Mouse (Mus musculus) myocyte (in vitro differentiated cells): ENCODE measurements around the gene Gpr135. TPM values are rescaled to one million over a fixed set of nuclear protein-coding genes. Genes with fewer than 3 reads are reported as not detected.

Experiments used
- H3K27me3 ChIP-seq: one replicate; pipeline ENCODE4 v1.6.1; 2011; ENCODE audit not compliant: control insufficient read depth, insufficient read depth, insufficient read length
- H3K36me3 ChIP-seq: one replicate; pipeline ENCODE4 v1.6.1; 2011; ENCODE audit not compliant: control insufficient read depth, insufficient read depth
- H3K4me2 ChIP-seq: one replicate; pipeline ENCODE4 v1.6.1; 2011; ENCODE audit warnings: low read depth, control low read depth
- H3K4me3 ChIP-seq: one replicate; pipeline ENCODE4 v1.5.1; 2011; ENCODE audit warnings: mild to moderate bottlenecking, control low read depth, moderate library complexity
- H3K79me2 ChIP-seq: one replicate; pipeline ENCODE4 v1.6.1; 2011; ENCODE audit not compliant: control insufficient read depth, insufficient read depth
- H3ac ChIP-seq: one replicate; pipeline ENCODE4 v1.6.1; 2011; ENCODE audit not compliant: control insufficient read depth, insufficient read length
- E2F4 ChIP-seq: IDR thresholded peaks from one replicate; pipeline ENCODE4 v1.6.1; 2011; ENCODE audit warnings: mild to moderate bottlenecking, control low read depth, moderate library complexity; ENCODE audit not compliant: insufficient read depth
- MAX ChIP-seq: IDR thresholded peaks from one replicate; pipeline ENCODE4 v1.6.1; 2011; ENCODE audit warnings: low read depth, mild to moderate bottlenecking, control low read depth
- MYOD1 ChIP-seq, 3 experiments: IDR thresholded peaks; one replicate each; pipeline ENCODE4 v1.6.1; 2011; ENCODE audit warnings: control low read depth in 2 of 3, low read depth in 2 of 3, mild to moderate bottlenecking in 2 of 3, moderate library complexity in 1 of 3; ENCODE audit not compliant: insufficient read length in 2 of 3, control insufficient read depth in 1 of 3
- MYOG ChIP-seq, 3 experiments: IDR thresholded peaks; one replicate each; pipeline ENCODE4 v1.6.1; 2011; ENCODE audit warnings: control low read depth in 2 of 3, low read depth in 2 of 3, mild to moderate bottlenecking in 2 of 3; ENCODE audit not compliant: insufficient read length in 2 of 3, control insufficient read depth in 1 of 3, insufficient read depth in 1 of 3
- POLR2A ChIP-seq: IDR thresholded peaks from one replicate; pipeline ENCODE4 v1.6.1; 2011; ENCODE audit warnings: low read depth, mild to moderate bottlenecking, control low read depth, moderate library complexity; ENCODE audit not compliant: insufficient read length
- POLR2AphosphoS2 ChIP-seq: IDR thresholded peaks from one replicate; pipeline ENCODE4 v1.6.1; 2011; ENCODE audit warnings: low read depth, control low read depth; ENCODE audit not compliant: insufficient read length
- REST ChIP-seq: IDR thresholded peaks from one replicate; pipeline ENCODE4 v1.6.1; 2011; ENCODE audit warnings: mild to moderate bottlenecking, control low read depth, moderate library complexity; ENCODE audit not compliant: insufficient read depth, insufficient read length
- SRF ChIP-seq: IDR thresholded peaks from one replicate; pipeline ENCODE4 v1.6.1; 2011; ENCODE audit warnings: low read depth; ENCODE audit not compliant: control insufficient read depth, insufficient read length
- TCF12 ChIP-seq: IDR thresholded peaks from one replicate; pipeline ENCODE4 v1.6.1; 2011; ENCODE audit warnings: mild to moderate bottlenecking, control low read depth; ENCODE audit not compliant: poor library complexity, insufficient read depth, severe bottlenecking
- TCF3 ChIP-seq: IDR thresholded peaks from one replicate; pipeline ENCODE4 v1.6.1; 2011; ENCODE audit warnings: low read depth, control low read depth; ENCODE audit not compliant: insufficient read length
- USF1 ChIP-seq: IDR thresholded peaks from one replicate; pipeline ENCODE4 v1.6.1; 2011; ENCODE audit warnings: low read depth, mild to moderate bottlenecking, control low read depth, moderate library complexity
- polyA plus RNA-seq: library from polyadenylated mRNA; unstranded; fragments of >200 nt; fragmentation: generic; extraction: Trizol; gene quantifications from one replicate; pipeline ENCODE4 v1.2.1, GENCODE M21; 2012; ENCODE audit warnings: missing spikeins

Gene Gpr135
- polyA plus RNA-seq, 1 experiment = 0.04 TPM

GRCm38 (mm10) chr12:72022790-72023189 is 48.1 kb downstream of the Gpr135 start:
- no peak overlapping the region for H3K4me3 ChIP-seq
- H3K4me2 ChIP-seq = no peak overlapping the region
- TF ChIP-seq REST = no peak
- no peak for TF ChIP-seq POLR2A
- TF ChIP-seq TCF12 = no peak
- TF ChIP-seq MAX = no peak
- no peak for TF ChIP-seq USF1
- TF ChIP-seq SRF = no peak
- TF ChIP-seq MYOG (IDR thresholded peaks at IDR 0.05; ENCODE audit: control insufficient read depth in 1 of 3, insufficient read depth in 1 of 3, insufficient read length in 2 of 3, low read depth in 2 of 3) = no peak
- no peak for TF ChIP-seq E2F4
- H3K36me3 ChIP-seq = no peaks in the 10 kb centered on the region
- no peaks in the 10 kb centered on the region for H3K27me3 ChIP-seq
- no peak overlapping the region for H3ac ChIP-seq
- H3K79me2 ChIP-seq = no peaks in the 10 kb centered on the region

DNA sequence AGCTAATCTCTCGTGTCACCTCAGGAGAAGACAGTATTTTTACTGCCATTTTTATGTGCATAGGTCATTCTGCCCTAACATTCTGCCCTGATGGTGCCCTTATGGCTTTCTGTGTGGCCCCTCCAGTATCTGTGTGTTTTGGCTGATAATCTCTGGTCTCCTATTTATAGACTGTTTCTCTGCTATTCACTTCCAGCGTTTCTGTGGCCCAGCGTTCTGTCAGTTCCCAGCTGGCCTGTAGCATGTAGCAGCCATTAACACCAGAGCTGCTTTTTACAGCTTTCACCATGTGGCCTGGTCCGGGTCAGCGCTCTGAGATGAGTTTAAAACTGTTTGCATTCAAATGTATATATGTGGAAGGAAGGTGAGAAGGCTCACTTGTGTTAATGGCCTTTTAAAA is 49.4 kb downstream of the Gpr135 start:
- H3K4me3 ChIP-seq = no peak overlapping the region
- no peak overlapping the region for H3K4me2 ChIP-seq
- H3K79me2 ChIP-seq = no peaks in the 10 kb centered on the region
- no peaks in the 10 kb centered on the region for H3K27me3 ChIP-seq
- no peak for TF ChIP-seq E2F4
- TF ChIP-seq POLR2A = no peak
- TF ChIP-seq MYOG (IDR thresholded peaks at IDR 0.05; ENCODE audit: control insufficient read depth in 1 of 3, insufficient read depth in 1 of 3, insufficient read length in 2 of 3, low read depth in 2 of 3) = no peak
- no peak for TF ChIP-seq REST
- no peak for TF ChIP-seq POLR2AphosphoS2
- no peak for TF ChIP-seq MYOD1 (IDR thresholded peaks at IDR 0.05; ENCODE audit: control insufficient read depth in 1 of 3, insufficient read length in 2 of 3, low read depth in 2 of 3)
- no peak for TF ChIP-seq SRF
- no peak for TF ChIP-seq USF1
- TF ChIP-seq TCF3 = no peak
- no peak for TF ChIP-seq MAX
- TF ChIP-seq TCF12 = no peak
- H3K36me3 ChIP-seq = no peaks in the 10 kb centered on the region
- H3ac ChIP-seq = no peak overlapping the region

DNA sequence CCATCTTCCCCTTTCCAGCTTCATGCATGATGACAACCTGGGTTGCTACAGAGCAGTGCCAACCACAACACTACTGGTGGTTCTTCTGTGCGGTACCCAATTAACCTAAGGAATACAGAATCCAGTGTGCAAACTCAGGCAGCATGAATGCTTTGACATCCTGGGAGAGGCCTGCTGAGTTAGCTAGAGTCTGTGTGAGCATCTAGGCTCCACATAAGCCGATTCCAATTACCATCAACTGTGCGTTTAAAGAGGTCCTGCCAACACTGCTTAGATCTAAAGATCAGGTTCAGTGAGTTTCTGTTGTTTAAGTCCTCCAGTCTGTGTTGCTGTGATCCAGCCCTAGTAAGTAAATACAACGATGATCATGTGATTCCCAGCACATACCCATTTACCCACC is 50.6 kb downstream of the Gpr135 start:
- Histone ChIP-seq H3K27me3 (no peaks in the 10 kb centered on the region), H3K79me2 (no peaks in the 10 kb centered on the region), H3K4me3 (no peak overlapping the region), H3ac (no peak overlapping the region), H3K36me3 (no peaks in the 10 kb centered on the region), H3K4me2 (no peak overlapping the region)
- TF ChIP-seq USF1 = no peak

Other genes with a start within 250 kb of the Gpr135 start
- 10.1 TPM for gene Daam1, start 240.0 kb downstream of the Gpr135 start, polyA plus RNA-seq
- gene L3hypdh, start 14.3 kb upstream of the Gpr135 start, polyA plus RNA-seq = 1.7 TPM
- 22.2 TPM for gene Jkamp, start 14.5 kb upstream of the Gpr135 start, polyA plus RNA-seq
- not detected for gene Ccdc175, start 113.9 kb upstream of the Gpr135 start, polyA plus RNA-seq